Mouse (Mus musculus): ENCODE measurements around the gene Capza1.
"Not testable (repeated sequence)": the region's sequence is repeated elsewhere in the genome, so short reads cannot be mapped to it uniquely, and the experiment has no call there.

The Capza1 gene

DNA sequence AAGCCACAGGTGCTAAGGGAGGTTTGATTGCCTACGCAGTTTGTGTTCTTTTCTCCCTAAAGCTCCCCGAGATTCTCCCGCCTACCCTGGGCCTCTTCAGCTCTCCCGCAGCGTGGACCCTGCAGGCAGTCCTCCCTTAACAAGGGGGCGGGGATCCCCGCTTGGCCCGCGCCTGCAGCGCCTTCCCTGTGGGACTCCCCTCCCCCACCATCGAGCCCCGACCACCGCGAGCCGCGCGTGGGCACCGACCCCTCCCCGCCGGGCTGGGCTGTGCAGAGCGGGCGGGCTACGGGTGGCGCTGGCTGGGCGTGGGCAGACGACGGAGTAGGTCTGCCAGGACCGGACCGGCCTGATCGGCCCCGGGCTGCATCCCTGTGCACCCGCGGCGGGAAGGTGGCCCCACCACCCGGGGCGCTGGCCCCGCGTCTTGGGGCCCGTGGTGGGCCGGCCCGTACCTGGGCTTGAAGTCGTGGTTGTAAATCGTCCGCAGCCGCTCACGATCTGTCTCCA lies 46.8 kb downstream of the Capza1 start:
- DNase-seq (ENCODE audit: low spot score in 2 of 2): peak in 1 of 2 experiments; percentile 32

DNA sequence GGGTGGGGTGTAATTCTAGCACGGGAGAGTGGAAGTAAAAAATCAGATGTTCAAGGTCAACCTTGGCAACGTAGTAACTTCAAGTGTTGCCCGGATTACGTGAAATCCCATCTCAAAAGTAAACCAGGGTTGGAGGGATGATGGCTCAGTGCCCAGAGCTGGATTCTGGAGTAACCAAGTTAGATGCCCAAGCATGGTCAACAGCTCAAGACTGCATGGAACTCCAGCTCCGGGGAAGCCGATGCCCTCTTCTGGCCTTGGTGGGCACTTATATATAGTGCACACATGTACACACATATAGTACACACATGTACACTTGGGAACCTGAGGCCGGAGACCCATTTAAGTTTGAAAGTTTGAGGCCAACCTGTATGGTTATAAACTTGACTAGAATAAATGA lies 48.2 kb downstream of the Capza1 start:
- DNase-seq (ENCODE audit: low spot score in 2 of 2): no peak

DNA sequence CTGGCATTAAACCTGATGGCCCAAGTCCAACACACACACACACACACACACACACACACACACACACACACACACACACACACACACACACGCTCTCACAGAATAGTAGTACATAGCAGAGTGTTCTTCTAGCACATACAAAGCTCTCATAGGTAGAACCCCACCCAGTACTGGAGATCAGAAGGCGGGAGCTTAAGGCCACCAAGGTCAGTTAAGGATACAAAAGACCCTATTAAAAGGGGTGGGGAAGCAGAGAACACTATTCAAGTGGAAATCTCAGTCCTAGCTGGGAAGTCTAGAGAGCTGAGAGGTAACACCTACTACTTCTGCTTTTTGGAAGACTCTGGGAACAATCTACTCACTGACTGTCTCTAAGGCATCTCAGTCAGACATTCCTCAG lies 49.0 kb downstream of the Capza1 start:
- no peak for DNase-seq (ENCODE audit: low spot score in 2 of 2)

DNA sequence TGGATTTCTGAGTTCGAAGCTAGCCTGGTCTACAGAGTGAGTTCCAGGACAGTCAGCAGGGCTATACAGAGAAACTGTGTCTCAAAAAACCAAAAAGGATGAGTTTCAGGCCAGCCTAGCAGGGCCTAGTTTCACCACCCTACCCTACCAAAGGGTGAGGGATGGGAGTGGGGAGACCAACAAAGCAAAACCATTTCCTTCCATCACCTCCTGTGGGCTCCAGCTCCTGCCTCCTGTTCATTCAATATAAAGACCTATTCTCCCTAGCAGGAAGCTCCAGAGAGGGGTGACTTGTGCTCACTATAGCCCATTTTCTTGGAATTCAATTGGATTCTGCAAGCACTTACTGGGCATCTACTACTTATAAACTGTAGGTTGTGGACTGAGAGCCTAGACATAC lies 49.6 kb downstream of the Capza1 start:
- no peak for DNase-seq (ENCODE audit: low spot score in 2 of 2)

DNA sequence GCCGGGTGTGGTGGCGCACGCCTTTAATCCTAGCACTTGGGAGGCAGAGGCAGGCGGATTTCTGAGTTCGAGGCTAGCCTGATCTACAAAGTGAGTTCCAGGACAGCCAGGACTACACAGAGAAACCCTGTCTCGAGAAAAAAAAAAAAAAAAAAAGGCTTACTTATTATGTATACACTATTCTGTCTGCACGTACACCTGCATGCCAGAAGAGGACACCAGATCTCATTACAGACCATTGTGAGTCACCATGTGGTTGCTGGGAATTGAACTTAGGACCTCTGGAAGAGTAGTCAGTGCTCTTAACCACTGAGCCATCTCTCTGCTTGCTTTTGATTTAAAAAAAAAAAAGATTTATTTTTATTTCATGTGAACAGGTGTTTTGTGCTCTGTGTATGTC lies 51.1 kb downstream of the Capza1 start:
- DNase-seq (ENCODE audit: low spot score in 2 of 2): not testable (repeated sequence)

DNA sequence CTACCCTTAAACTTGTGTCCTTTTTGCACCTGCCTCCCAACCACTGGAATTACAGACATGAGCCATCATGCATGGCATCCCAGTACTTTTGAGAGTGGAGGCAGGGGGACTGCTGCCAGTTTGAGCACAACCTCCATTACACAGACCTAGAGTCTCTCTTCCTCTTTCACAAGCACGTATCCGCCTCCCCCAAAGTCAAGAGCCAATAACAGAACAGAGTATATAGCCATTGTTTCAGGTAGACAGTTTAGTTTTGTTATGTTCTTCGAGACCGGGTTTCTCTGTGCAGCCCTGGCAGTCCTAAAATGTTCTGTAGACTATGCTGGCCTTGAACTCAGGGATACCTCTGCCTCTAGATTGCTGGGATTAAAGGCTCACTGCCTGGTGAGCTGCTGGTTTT lies 52.1 kb downstream of the Capza1 start:
- DNase-seq (ENCODE audit: low spot score in 2 of 2): no peak

DNA sequence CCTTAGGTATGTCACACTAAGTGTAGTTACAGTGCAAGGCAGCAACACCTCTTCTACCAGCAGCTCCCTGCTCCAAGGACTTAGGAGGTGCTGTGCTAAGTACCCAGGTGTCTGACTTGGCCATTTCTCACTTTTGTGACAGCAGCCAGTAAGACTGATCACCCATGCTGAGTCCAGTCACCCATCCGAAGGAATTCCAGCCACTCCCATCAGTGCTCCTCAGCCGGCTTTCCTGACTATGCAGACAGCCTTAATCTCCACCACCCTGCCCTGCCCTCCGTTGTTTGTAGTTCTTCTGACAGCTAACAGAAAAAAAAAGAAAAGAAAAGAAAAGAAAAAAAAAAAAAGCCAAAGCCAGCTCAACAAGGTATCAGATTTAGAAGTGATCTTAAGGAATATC lies 52.6 kb downstream of the Capza1 start:
- DNase-seq (ENCODE audit: low spot score in 2 of 2): no peak

DNA sequence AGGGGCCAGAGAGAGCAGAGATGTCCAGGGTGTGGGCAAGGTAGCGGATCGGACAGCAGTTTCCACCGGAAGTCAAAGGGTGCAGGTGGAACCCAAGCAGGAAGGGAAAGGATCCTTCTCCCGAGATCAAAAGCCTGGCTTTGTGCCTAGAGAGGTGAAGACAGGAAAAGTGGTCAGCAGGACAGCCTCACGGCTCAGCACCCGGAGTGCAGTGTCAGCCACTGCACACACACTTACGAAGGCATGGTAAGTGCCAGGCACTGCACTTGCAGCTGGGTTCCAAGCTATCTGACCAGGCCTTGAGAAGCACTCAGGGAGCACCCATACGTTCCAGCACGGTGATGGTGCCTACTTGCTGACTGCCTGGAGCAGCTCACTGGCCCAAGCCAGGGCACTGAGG lies 58.8 kb downstream of the Capza1 start:
- no peak for DNase-seq (ENCODE audit: low spot score in 2 of 2)

DNA sequence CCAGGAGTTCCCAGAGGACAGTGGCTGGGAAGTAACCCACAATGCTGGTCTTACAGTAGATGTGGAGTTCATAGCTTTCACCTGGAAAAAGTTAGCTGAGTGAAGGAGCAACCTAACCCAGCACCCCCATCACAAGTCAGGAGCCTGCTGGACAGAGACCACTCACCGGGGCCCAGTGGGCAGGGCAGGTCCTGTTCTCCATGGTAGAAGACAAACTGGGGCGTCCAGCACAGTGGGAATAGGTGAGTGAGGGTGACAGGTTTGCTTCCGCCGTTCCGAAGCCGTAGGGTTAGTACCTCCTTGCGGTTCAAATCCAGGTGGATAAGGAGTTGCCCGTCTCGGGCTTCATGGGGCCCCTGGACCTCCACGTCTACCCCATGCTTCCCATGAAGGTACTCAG lies 60.0 kb downstream of the Capza1 start:
- no peak for DNase-seq (ENCODE audit: low spot score in 2 of 2)

DNA sequence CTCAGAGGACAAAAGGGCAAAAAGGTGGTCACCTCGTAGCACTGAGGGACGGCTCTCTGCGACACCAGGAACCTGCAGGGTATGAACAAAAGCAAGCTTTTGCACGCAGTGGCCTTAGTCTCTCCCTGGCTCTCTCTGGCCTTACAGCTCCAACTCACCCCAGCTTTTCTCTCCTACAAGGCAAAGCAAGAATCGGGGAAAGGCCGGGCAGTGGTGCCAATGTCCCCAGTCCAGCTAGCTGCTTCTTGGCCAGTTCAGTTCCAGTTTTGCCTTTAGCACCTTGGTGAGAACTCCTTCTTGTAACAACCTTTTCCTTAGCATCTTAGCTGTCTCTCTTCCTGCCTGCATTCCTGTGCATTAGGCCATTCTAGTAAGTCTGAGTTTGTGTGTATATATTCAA lies 62.8 kb downstream of the Capza1 start:
- DNase-seq (ENCODE audit: low spot score in 2 of 2): no peak

DNA sequence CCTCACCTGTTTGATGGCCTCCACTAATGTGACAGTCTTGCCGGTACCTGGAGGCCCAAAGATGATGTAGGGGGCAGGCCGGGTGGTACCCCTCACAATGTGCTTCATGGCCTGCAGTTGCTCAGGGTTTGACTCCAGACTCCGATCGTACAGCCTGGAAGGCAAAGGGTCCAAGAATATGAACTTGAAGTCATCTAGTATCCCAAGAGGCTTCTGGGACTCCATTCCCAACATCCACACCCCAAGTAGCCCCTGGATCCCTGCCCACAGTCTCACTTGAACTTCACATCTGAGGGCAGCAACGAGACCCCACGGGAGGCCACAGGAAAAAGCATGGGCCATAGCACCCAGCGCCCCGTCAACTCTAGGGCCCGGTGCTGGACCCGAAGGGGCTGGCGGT lies 63.6 kb downstream of the Capza1 start:
- no peak for DNase-seq (ENCODE audit: low spot score in 2 of 2)

DNA sequence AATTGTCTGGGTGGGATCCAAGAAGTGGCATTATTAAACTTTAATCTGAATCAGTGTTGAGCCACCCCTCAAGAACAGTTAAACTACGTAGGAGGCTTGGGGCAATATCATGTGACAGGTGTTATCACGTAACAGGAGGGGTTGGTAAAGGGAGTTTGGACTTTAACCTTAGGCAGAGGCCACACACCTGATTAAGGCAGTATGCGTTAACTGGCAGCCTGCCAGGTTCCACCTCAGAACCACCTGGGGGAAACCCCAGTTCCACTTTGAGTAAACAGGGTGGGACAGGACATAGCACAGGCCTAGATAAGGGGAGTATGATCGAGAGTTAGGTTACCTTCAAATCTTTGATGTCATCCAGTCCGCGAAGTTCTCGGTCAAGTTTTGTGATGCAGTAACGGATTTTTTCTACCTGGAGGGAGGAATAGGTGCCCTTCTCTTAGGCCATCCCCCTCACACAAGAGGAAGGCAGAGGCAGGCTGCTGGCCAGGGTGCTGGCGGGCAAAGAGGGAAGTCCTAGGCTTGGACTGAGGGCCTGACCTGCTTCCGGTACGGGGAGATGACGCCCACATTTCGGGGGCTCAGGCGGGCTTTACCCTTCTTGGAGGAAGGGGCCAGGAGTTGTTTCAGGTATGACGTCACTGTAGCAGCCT lies 67.7 kb downstream of the Capza1 start:
- no peak for DNase-seq (ENCODE audit: low spot score in 2 of 2)

DNA sequence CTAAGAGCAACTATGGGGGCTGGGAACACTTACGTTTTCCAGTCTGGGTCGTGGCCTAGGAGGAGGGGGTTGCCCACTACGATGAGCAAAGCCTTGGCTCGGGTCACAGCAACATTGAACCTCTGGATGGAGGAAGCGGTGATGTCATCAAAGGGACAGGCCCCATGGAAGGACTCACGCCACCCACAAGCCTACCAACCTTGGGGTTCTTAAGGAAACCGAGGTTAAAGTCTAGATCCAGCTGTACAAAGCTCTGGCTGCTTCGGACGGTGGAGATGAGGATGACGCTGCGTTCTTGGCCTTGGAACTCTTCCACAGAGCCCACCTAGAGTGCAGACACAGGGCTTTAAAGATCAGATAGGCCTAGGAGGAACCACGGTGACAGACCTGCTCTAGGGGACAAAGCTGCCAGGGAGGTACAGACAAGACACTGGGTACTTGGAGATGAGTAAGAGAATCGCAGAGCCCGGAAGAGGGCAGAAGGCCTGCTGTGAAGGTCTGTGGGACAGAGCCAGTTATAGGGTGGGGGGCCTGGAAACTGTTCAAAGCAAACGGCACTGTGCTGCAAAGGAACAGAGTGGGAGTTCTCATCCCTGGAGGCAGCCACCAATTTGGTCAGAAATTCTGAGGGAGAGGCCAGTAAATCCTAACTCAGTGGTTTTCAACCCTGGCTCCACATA lies 68.5 kb downstream of the Capza1 start:
- DNase-seq (ENCODE audit: low spot score in 2 of 2): no peak

DNA sequence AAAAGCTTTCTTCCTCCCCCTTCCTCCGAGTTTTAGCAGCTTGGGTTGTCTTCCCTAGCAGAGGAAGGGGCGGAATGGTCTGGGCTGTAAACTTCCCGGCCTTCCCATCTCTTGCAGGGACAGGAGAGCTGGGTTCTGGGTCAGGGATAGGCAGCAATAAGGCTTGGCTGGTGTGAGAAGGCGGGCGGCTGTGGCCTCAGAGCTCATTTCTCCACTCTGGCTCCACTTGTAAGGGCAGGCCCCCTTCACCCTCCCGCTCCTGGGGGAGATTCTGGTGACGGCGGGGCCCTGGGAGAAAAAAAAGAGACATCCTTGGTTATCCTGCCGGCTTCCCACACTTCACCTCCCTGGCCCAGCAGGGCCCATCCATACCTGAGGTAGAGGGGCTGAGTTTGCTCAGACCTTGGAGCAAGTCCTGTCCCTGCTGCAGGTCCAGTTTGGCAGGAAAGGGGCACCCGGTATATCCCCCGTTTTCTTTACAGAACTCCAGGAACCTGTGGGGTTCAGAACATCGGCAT lies 69.3 kb downstream of the Capza1 start:
- DNase-seq (ENCODE audit: low spot score in 2 of 2): no peak

DNA sequence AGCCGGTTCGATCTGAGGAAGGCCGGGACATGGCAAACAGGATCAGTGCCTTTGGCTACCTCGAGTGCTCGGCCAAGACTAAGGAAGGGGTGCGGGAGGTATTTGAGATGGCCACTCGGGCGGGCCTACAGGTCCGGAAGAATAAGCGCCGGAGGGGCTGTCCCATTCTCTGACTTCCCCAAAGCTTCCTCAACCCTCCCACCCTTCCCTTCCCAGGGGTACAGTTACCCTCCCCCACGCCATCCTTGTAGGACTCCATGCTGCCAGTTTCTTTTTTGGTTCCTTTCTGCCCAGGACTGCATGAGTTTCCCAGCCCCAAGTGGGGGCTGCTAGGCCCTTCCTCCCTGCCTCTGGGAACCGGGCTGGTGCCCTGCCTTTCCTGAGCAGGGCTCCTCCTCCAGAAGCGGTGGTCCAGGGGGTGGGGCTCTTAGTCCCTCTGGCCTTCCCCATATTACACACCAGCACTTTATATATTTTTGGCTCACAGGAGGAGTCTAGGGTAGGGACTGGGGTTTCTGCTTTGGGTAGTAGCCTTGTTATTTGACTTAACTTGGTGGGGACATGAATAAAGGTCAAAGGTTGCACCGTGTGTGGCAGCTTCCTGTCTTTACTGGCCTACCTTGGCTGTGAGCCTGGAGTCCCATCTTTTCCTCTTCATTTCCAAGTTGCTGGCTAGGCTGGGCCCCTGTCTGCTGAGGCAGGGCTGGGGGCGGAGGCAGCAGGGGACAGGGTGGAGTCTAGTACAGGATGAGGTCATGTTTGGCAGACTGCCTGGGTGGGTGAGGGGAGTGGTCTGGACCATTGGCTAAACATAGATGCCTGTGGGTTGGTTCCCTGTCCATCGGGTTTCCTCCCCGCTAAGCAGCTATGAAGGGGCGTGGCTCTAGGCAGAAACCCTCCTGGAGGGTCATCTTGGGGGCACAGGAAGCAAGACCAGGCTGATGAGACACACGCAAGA lies 70.2 kb downstream of the Capza1 start:
- DNase-seq (ENCODE audit: low spot score in 2 of 2): peak in 1 of 2 experiments; percentile 85

DNA sequence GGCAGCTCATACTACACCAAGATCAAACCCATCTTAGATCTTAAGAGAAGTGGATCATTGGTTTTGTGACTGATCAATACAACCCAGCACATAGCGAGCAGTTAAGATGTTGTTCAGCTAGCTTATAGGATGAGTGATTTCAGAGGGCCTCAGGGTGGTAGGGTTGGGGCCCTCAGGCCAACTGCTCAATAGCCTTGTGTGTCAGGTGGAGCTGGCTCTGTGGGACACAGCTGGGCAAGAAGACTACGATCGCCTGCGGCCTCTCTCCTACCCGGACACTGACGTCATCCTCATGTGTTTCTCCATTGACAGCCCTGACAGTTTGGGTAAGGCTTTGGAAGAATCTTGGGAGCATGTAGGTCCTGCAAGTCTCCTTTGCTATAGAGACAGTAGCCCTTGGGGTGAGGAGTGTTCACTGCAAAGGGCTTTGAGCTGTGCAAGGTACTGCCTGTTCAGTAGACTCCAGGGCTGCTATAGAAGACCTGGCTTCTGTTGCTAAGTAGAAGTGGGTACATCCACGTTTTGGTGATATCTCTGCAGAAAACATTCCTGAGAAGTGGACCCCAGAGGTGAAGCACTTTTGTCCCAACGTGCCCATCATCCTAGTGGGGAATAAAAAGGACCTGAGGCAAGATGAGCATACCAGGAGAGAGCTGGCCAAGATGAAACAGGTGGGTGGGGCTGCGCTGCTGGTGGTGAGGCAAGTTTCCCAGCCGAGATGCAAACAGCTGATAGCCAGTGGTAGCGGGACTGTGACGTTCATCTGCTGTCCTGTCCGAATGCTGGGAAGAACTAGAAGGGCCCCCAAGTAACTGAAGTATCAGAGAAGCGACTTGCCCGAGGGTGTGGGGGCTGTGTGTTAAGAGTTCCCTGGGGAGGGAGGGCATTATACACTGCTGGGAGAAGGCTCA lies 71.7 kb downstream of the Capza1 start:
- no peak for DNase-seq (ENCODE audit: low spot score in 2 of 2)

DNA sequence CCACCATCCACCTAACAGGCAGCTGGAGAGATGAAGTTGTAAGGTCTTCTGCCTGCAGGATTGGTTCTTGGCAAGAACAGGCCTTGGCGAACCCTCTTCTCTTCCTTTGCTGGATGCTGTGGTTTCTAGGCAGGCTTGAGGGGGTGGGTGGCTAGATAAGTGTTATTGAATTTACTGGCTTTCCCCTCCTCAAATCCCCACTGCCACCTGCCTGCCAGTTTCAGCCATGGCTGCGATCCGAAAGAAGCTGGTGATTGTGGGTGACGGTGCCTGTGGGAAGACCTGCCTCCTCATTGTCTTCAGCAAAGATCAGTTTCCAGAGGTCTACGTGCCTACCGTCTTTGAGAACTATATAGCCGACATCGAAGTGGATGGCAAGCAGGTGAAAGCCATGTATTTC lies 72.6 kb downstream of the Capza1 start:
- peak in 1 of 2 experiments; percentile 60 for DNase-seq (ENCODE audit: low spot score in 2 of 2)

DNA sequence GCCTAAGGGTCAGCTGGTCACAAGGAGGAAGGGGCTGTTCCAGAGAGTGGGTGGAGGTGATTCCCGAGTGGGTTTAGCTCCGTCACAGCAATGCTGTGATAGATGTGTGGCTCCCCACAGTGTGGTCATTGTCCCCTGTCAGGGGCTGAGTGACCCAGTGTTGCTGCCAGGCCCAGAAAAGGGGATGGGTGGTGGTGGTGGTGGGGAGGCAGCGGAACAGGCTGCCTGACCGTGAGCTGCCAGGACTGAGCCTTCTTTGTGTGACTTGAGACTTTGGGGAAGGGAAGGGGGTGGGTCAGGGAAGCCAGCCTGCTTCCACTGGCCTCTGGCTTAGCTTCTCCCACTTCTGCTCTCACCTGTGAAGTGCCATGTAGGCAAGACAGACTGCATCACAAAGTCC lies 73.3 kb downstream of the Capza1 start:
- DNase-seq (ENCODE audit: low spot score in 2 of 2): no peak

DNA sequence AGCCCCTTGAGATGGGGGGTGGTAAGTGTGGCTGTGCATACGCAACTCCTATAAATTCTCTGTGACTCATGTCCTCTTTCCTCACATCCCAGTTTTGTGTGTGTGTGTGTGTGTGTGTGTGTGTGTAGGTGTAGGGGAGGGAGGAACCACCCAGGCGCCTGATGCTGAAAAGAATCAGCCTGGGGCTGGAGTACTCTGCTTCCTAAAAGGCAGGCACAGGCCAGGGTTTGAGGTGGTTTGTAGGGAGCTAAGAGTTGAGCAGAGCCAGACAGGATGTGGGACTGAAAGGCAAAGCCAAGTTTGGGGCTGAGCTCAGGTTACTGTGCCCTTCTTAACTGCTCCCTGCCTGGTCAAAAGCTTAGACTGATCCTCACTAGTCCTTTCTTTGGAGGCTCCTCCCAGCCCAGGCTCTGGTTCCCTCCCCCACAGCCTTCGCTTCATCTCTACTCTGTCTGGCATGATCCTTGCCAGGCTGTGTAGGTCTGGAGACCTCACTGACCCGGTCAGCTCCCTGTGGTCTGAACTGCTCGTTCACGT lies 73.8 kb downstream of the Capza1 start:
- DNase-seq (ENCODE audit: low spot score in 2 of 2): peak in 1 of 2 experiments; percentile 66

DNA sequence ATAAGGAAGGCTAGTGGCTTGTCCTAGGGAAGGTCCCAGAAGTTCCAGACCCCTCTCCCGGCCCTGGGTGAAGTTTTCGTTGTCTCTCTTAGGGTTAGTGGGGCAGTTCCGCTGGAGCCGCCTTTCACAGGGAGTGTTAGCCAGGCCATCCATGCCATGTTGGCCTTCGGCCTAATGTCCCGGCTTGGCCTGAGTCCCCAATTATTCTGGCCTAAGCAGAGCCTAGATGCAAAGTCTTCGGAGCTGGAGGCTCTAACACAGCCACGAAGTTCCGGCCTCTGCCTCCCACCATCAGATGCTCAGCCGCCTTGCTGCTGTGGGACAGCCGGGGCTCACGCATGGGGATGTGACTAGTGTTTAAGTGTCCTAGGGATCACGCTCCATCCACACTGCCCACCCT lies 74.5 kb downstream of the Capza1 start:
- no peak for DNase-seq (ENCODE audit: low spot score in 2 of 2)

DNA sequence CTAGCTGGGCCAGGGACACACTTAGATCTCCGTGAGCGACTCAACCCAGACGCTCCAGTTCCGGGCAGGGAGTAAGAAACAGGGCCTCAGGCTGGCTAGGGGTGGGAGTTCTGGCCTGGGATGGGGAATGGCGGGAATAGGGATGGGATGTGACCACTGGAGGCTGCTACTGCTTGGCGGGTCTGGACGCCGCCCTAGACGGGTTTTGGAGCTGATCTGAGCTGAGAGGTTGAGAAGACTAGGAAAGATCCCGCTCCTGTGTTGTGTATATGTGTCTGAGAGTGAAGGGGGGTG lies 75.0 kb downstream of the Capza1 start:
- no peak for DNase-seq (ENCODE audit: low spot score in 2 of 2)

Measured in left cerebral cortex, adult 9 months (tissue).